Mouse (Mus musculus) liver, embryonic 16.5 days (tissue): Measurements from ENCODE around the gene Fcho2. TPM values are rescaled to one million over a fixed set of nuclear protein-coding genes. Genes with fewer than 3 reads are reported as not detected.

ENCODE experiments used
- ATAC-seq: fragments of 200-750 bp; cut with Nextera tagmentation; 2 replicates; pipeline ENCODE4 v1.8.0; 2017; ENCODE audit warnings: low read depth, mild to moderate bottlenecking, moderate number of reproducible peaks, moderate library complexity
- H3K27ac ChIP-seq: fragments of 300-500 bp; sonication (generic); 2 replicates; pipeline ENCODE4 v1.5.1; 2014; ENCODE audit warnings: mild to moderate bottlenecking, low read length
- H3K27me3 ChIP-seq: fragments of 300-500 bp; sonication (generic); 2 replicates; pipeline ENCODE4 v1.6.1; 2014; ENCODE audit warnings: low read depth, low read length, mixed read lengths; ENCODE audit not compliant: control insufficient read depth, insufficient read depth
- H3K36me3 ChIP-seq: fragments of 300-500 bp; sonication (generic); 2 replicates; pipeline ENCODE4 v1.6.1; 2014; ENCODE audit warnings: mild to moderate bottlenecking; ENCODE audit not compliant: control insufficient read depth, insufficient read depth
- H3K4me1 ChIP-seq: fragments of 300-500 bp; sonication (generic); 2 replicates; pipeline ENCODE4 v1.6.1; 2014; ENCODE audit warnings: low read depth, low read length, mixed read lengths; ENCODE audit not compliant: control insufficient read depth
- H3K4me2 ChIP-seq: fragments of 300-500 bp; sonication (generic); 2 replicates; pipeline ENCODE4 v1.6.1; 2014; ENCODE audit warnings: low read depth, low read length, mixed read lengths
- H3K4me3 ChIP-seq: fragments of 300-500 bp; sonication (generic); 2 replicates; pipeline ENCODE4 v1.5.1; 2014; ENCODE audit warnings: low read depth, mild to moderate bottlenecking, low read length
- H3K9ac ChIP-seq: fragments of 300-500 bp; sonication (generic); 2 replicates; pipeline ENCODE4 v1.6.1; 2014; ENCODE audit warnings: low read depth, low read length
- H3K9me3 ChIP-seq: fragments of 300-500 bp; sonication (generic); replicated peaks from 2 replicates; pipeline ENCODE4 v1.6.1; 2016; ENCODE audit warnings: low read length; ENCODE audit not compliant: control insufficient read depth
- WGBS: fragments of 180-500 bp; shearing (Covaris S2); extraction: QIAGEN DNeasy Blood & Tissue Kit; methylation state at CpG from one replicate; pipeline ENCODE4 v1.1.7; 2014; ENCODE audit not compliant: insufficient replicate concordance; 5-methylcytosine and 5-hydroxymethylcytosine counted together
- polyA plus RNA-seq: library from polyadenylated mRNA; unstranded; fragments of >200 nt; fragmentation: Nextera tagmentation; extraction: Ambion mirVana; gene quantifications from 2 replicates; pipeline ENCODE4 v1.2.1, GENCODE M21; 2015

Fcho2 gene
- polyA plus RNA-seq, 1 experiment from 2014 or later, result 33.8 TPM

DNA sequence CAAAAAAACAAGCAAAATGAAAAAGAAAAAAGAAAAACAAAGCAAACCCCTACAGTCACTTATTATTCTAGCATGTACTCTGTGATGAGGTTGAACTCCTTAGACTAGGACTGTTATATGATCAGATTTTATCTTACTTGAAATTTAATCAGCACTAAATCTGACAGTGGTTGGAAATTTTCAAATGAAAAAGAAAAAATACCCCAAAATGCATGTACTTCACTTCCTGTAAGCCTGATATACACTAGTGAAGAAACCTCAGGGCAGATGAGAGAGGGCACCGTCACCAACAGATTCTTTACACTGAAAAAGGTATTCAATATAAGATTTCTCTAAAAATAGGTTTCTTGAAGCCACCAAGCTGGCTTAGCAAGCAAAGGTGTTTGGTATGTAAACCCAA lies 23.6 kb downstream of the Fcho2 start:
- no peak overlapping the region for H3K4me2 ChIP-seq
- no peaks in the 10 kb centered on the region for H3K9me3 ChIP-seq
- H3K4me1 ChIP-seq, result peaks cover 2% of the 10 kb centered on the region; the same call in 1 of the 2 replicates
- no peak overlapping the region for H3K27ac ChIP-seq
- H3K36me3 ChIP-seq, result peaks cover 20% of the 10 kb centered on the region
- 73% methylated on average over 1 of the region's 1 CpGs for WGBS
- no peak overlapping the region for H3K4me3 ChIP-seq
- H3K9ac ChIP-seq, result no peak overlapping the region
- H3K27me3 ChIP-seq, result no peaks in the 10 kb centered on the region
- no peak for ATAC-seq

DNA sequence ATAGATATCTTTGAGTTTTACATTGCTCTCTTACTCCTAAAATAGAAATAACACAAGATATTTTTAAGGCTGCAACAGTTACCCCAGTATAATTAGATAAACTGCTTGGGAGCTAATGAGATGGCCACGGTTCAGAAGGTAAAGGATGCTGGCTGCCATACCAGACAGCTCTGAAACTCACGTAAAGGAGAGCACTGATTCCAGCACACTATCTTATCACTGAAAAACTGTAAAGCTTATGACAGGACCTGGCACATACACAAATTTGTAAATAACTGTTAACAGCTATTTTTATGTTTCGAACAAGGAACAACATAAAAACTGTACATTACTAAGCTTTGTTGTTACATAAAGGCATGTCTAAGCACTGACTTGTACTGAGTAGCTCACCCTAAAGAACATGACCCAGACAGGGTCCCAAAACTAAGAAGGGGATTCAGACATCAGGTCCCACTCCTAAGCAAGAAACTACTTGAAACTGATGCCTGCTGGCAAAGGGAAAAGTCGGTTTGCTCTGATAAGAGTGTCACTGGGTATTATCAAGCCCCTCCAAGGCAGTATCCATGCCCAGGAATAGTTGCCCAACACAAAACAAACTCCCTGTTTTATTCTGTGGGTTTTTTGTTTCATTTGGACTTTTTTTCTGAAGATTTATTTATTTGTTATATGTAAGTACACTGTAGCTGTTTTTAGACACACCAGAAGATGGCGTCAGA lies 28.1 kb downstream of the Fcho2 start:
- 53% methylated on average over 5 of the region's 5 CpGs for WGBS
- Histone ChIP-seq H3K36me3 (peaks cover 30% of the 10 kb centered on the region), H3K27me3 (no peaks in the 10 kb centered on the region), H3K9ac (no peak overlapping the region), H3K4me3 (no peak overlapping the region), H3K4me2 (no peak overlapping the region), H3K4me1 (peaks cover 2% of the 10 kb centered on the region; the same call in 1 of the 2 replicates), H3K27ac (no peak overlapping the region), H3K9me3 (no peaks in the 10 kb centered on the region)
- 0 out of 2 replicates have a peak, but pooled peaks have one; percentile 19 for ATAC-seq

DNA sequence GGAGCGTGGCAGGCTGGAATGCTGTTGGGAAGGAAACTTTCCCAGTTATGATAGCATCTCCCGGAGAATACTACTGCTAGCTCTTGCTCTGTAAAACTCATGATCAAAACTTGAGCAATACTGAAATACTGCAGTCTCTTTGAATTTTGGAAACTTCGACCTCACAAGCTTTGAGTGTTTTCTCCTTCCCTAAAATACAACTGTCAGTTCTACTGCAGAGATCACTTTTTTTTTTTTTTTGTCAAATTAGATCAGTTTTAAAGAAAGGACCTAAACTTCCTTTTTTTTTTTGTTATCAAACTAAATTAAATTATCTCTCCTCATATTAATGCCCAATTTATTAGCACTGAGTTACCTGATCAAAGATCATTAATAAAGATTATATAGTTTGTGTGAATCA lies 37.3 kb downstream of the Fcho2 start:
- no peaks in the 10 kb centered on the region for H3K9me3 ChIP-seq
- no peak for ATAC-seq
- H3K4me2 ChIP-seq, result no peak overlapping the region
- no peak overlapping the region for H3K27ac ChIP-seq
- no peak overlapping the region for H3K9ac ChIP-seq
- H3K4me3 ChIP-seq, result no peak overlapping the region
- no peaks in the 10 kb centered on the region for H3K27me3 ChIP-seq
- H3K4me1 ChIP-seq, result no peaks in the 10 kb centered on the region
- H3K36me3 ChIP-seq, result peaks cover 34% of the 10 kb centered on the region
- WGBS, result 88% methylated on average over 3 of the region's 3 CpGs

DNA sequence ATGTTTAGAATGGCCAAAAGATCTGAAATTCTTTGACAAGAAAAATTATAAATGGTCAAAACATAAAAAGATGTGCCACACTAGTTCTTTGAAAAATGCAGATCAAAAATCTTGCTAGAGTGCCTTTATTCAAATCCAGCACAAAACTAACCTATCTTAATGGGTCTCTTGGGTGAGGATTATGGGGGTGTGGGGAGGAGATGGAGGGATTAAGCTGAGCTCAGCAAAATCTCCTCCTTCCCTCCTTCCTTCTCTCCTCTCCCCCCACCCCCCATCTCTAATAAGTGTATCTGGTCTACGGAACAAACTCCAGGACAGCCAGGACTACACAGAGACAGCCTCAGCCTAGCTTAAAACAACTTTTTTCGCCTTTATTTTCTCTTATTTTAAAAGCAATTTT lies 43.8 kb downstream of the Fcho2 start:
- H3K9me3 ChIP-seq, result no peaks in the 10 kb centered on the region
- H3K27me3 ChIP-seq, result no peaks in the 10 kb centered on the region
- WGBS, result 84% methylated on average over 2 of the region's 2 CpGs
- no peak overlapping the region for H3K27ac ChIP-seq
- H3K4me1 ChIP-seq, result no peaks in the 10 kb centered on the region
- no peak overlapping the region for H3K4me3 ChIP-seq
- peaks cover 13% of the 10 kb centered on the region for H3K36me3 ChIP-seq
- ATAC-seq, result no peak
- H3K9ac ChIP-seq, result no peak overlapping the region
- H3K4me2 ChIP-seq, result no peak overlapping the region

DNA sequence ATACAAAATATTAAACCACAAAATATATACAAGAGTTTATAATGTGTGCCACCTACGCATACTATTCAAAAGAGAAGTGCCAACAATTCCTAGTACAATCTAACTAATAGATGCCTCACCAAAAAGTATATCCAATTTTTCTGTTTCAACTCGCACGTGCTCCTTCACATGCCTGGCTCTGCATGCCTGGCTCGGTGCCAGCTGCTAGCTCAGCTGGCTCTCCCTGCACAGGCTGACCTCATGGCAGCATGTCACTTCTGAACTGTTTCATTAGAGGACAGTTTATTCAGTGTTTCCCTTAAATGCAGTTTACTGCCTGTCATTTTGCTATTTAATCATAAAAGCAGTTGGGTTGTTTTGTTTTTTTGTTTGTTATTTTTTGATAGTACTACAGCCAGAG lies 46.9 kb downstream of the Fcho2 start:
- ATAC-seq, result 0 out of 2 replicates have a peak, but pooled peaks have one; percentile 43
- no peaks in the 10 kb centered on the region for H3K9me3 ChIP-seq
- 67% methylated on average over 4 of the region's 4 CpGs for WGBS
- peaks cover under 1% of the 10 kb centered on the region for H3K36me3 ChIP-seq
- H3K4me2 ChIP-seq, result no peak overlapping the region
- no peaks in the 10 kb centered on the region for H3K4me1 ChIP-seq
- H3K9ac ChIP-seq, result no peak overlapping the region
- H3K27ac ChIP-seq, result no peak overlapping the region
- no peak overlapping the region for H3K4me3 ChIP-seq
- H3K27me3 ChIP-seq, result no peaks in the 10 kb centered on the region

DNA sequence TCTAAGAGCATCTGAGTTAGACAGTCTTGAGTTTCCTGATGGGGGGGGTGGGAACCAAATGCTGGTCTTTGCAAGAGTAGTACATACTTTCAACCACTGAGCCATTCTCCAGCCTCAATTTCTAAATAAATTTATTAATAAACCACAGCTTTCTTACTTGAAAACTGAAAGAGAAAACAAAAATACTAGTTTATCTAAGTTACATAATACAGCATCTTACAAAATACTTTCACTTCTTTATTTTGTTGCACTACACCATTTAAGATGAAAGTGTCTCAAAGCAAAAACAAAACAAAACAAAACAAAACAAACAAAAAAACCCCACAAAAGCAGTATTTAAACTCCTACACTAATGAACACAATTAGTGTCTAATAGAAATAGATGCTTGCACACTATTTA lies 53.5 kb downstream of the Fcho2 start:
- no peak overlapping the region for H3K9ac ChIP-seq
- ATAC-seq, result no peak
- peaks cover 5% of the 10 kb centered on the region for H3K36me3 ChIP-seq
- H3K4me1 ChIP-seq, result no peaks in the 10 kb centered on the region
- no peaks in the 10 kb centered on the region for H3K9me3 ChIP-seq
- no peak overlapping the region for H3K27ac ChIP-seq
- no peak overlapping the region for H3K4me3 ChIP-seq
- no peak overlapping the region for H3K4me2 ChIP-seq
- H3K27me3 ChIP-seq, result no peaks in the 10 kb centered on the region

DNA sequence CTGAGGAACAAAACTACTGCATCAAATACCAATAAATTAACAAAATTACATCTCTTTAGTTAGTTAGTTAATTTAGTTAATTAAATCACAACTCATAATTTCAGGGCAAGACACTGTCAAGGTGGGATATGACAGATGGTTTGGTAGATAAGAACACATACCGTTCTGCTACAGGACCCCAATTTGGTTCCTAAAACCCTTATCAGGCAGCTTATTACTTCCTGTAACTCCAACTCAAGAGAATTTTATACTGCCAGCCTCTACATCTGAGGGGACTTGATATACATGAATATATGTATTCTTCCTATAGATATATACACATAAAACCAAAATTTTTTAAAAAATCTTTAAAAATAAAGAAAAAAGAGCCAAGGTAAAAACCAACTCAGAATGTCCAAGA lies 59.4 kb downstream of the Fcho2 start:
- Histone ChIP-seq H3K27ac (no peak overlapping the region), H3K4me1 (no peaks in the 10 kb centered on the region), H3K9ac (no peak overlapping the region), H3K4me3 (no peak overlapping the region), H3K27me3 (no peaks in the 10 kb centered on the region), H3K36me3 (peaks cover 2% of the 10 kb centered on the region), H3K4me2 (no peak overlapping the region), H3K9me3 (no peaks in the 10 kb centered on the region)
- no peak for ATAC-seq
- WGBS, result 8% methylated on average over 1 of the region's 1 CpGs

DNA sequence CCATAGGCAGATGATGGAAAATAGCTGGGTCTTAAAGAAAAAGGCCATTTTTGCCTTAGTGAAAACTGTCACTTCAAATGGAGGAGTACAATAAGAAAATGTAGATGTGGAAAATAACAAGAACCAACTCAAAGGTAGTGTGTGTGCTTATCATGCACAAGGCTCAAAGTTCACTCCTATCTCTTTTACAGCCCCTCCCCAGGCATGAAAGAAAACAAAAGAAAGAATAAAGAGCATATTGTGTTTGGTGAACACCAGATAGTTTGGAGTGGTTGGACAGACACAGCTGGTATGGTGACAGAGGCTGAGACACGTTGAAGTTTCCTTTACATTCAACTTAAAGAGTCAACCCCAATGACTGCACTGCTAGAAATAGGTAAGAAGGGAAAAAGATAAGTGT lies 70.6 kb downstream of the Fcho2 start:
- H3K27me3 ChIP-seq, result no peaks in the 10 kb centered on the region
- no peaks in the 10 kb centered on the region for H3K9me3 ChIP-seq
- no peak overlapping the region for H3K4me3 ChIP-seq
- no peak overlapping the region for H3K9ac ChIP-seq
- H3K27ac ChIP-seq, result 0 out of 2 replicates have a peak overlapping the region, but pooled peaks have one; percentile 16
- 29% methylated on average over 1 of the region's 1 CpGs for WGBS
- H3K4me1 ChIP-seq, result peaks cover 4% of the 10 kb centered on the region; the same call in 1 of the 2 replicates
- H3K4me2 ChIP-seq, result no peak overlapping the region
- peaks cover 23% of the 10 kb centered on the region for H3K36me3 ChIP-seq
- peak; percentile 58 for ATAC-seq

DNA sequence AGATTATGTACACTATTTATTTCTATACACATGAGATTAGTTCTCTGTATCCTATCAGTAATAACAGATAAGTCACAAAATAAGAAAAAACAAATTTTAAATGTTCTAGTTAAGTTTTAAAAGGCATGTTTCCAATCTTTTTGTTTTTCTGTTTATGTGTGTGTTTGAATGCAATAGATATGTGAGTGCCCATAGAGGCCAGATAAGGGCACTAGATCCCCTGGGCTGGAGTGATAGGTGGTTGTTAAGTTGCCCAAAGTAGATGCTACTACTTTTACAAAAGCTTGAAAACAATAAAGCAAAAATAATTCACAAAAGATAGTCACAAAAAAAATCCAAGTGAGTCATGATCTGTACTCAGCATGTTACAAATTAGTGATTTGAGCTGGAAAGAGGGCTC lies 71.4 kb downstream of the Fcho2 start:
- Histone ChIP-seq H3K36me3 (peaks cover 21% of the 10 kb centered on the region), H3K4me1 (peaks cover 4% of the 10 kb centered on the region; the same call in 1 of the 2 replicates), H3K27ac (no peak overlapping the region), H3K9me3 (no peaks in the 10 kb centered on the region), H3K4me3 (no peak overlapping the region), H3K9ac (no peak overlapping the region), H3K27me3 (no peaks in the 10 kb centered on the region), H3K4me2 (no peak overlapping the region)
- ATAC-seq, result peak; percentile 73
